In the genomic region with DNA sequence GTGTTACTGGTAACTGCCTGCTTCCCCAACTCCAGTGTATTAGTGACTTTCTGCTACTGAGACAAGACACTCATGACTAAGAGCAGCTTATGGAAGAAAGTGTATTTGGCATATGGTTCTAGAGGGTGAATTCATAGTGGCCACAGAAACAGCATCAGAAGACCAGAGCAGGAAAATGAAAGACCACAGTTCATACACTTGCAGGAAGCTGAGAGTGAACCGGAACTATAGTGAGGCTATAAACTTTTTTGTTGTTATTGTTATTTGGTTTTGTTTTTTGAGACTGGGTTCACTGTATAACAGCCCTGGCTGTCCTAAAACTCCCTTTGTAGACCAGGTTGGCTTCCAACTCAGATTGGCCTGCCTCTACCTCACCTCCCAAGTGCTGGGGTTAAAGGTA, we compare ENCODE assay signal across 23 mouse cellular contexts. TPM values are rescaled to one million over a fixed set of nuclear protein-coding genes. Genes with fewer than 3 reads are reported as not detected.
DNase-seq lines count a peak whose midpoint lies in the region; ATAC-seq and TF ChIP-seq lines count a peak whose summit lies in the region.
"Had no signal": no experiment of that assay in that cellular context is flagged by ENCODE, and none has a peak within 500 bp of the region (broad histone marks: within the 10 kb centered on the region; RNA-seq: fewer than 3 reads in every experiment).

No protein-coding gene starts in this region.

- DNase-seq in CH12.LX (ENCODE audit: extremely low read depth), result no peak
- DNase-seq in kidney, adult 18-20 months, result no peak
- DNase-seq in adrenal gland, postnatal 36 days, result no peak
- no peak for DNase-seq in left cerebral cortex, adult 11 months (ENCODE audit: low spot score)
- DNase-seq in gastrocnemius, adult 8-10 months (ENCODE audit: low spot score in 2 of 2), result no peak
- DNase-seq: adrenal gland, adult 2 months; adrenal gland, postnatal 10 days; adrenal gland, postnatal 25 days; cerebellum, adult 11-12 months; cerebellum, adult 2 months; cerebellum, adult 9-10 months; cerebellum, postnatal 10 days; cerebellum, postnatal 25 days; forebrain, postnatal 0 days had no signal

- peaks cover 91% of the 10 kb centered on the region for H3K79me2 ChIP-seq in CH12.LX (replicated peaks; ENCODE audit: control insufficient read depth, extremely low read depth, insufficient read depth, poor library complexity, severe bottlenecking)

- in situ Hi-C loops in CH12.LX (cut with MboI; ENCODE audit: low pct_ligation_motif_present, low pct_unique_long_range_greater_than_20kb, low sequenced_read_pairs), result no loop called here

- TF ChIP-seq RAD21 in CH12.LX (IDR thresholded peaks at IDR 0.05; ENCODE audit: low read depth, low read length), result no peak

- H3K9me3 ChIP-seq in CH12.LX (replicated peaks; ENCODE audit: low read length), result no peaks in the 10 kb centered on the region
- H3K9me3 ChIP-seq: embryonic facial prominence, embryonic 10.5 days; embryonic facial prominence, embryonic 12.5 days; forebrain, embryonic 13.5 days; forebrain, embryonic 15.5 days; G1E had no signal

- H3K9ac ChIP-seq in CH12.LX (ENCODE audit: insufficient read depth, low read depth), result no peak overlapping the region
- H3K9ac ChIP-seq: embryonic facial prominence, embryonic 12.5 days; forebrain, embryonic 13.5 days; forebrain, embryonic 15.5 days; forebrain, postnatal 0 days had no signal

- H3K36me3 ChIP-seq in CH12.LX (replicated peaks in 1 of 2; ENCODE audit: control insufficient read depth in 1 of 2, insufficient read depth in 1 of 2, low read length in 1 of 2), result peaks cover 13 to 61% of the 10 kb centered on the region in 2 experiments
- H3K36me3 ChIP-seq: forebrain, embryonic 15.5 days had no signal

- peak; percentile 38 for ATAC-seq in CD4-positive, CD25-positive, alpha-beta regulatory T cell, adult 4 months
- peak; percentile 51 for ATAC-seq in activated CD4-positive, CD25-positive, alpha-beta regulatory T cell, adult 4 months
- ATAC-seq in inflammation-experienced regulatory T-cells, adult 6 months, result peak; percentile 53
- ATAC-seq: forebrain, embryonic 13.5 days; forebrain, embryonic 15.5 days; forebrain, postnatal 0 days; Patski had no signal

- TF ChIP-seq EP300 in CH12.LX (IDR thresholded peaks at IDR 0.05; ENCODE audit: low read length), result no peak

- no peak for TF ChIP-seq POLR2A in CH12.LX (IDR thresholded peaks at IDR 0.05; ENCODE audit: low read depth, low read length)

- no peaks in the 10 kb centered on the region for H3K27me3 ChIP-seq in CH12.LX (replicated peaks)
- H3K27me3 ChIP-seq: embryonic facial prominence, embryonic 12.5 days; forebrain, embryonic 13.5 days; forebrain, embryonic 15.5 days; Patski had no signal

- dilution Hi-C loops in CH12.LX (cut with MboI; ENCODE audit: extremely low pct_ligation_motif_present, extremely low pct_unique_long_range_greater_than_20kb, low sequenced_read_pairs), result no loop called here

- H3K4me3 ChIP-seq in CH12.LX (replicated peaks in 1 of 3; ENCODE audit: low read depth in 2 of 3, low read length in 2 of 3, poor library complexity in 1 of 3), result no peak overlapping the region
- H3K4me3 ChIP-seq: embryonic facial prominence, embryonic 10.5 days; embryonic facial prominence, embryonic 12.5 days; forebrain, embryonic 13.5 days; forebrain, embryonic 15.5 days had no signal

- H3K4me2 ChIP-seq in CH12.LX (ENCODE audit: insufficient read depth, low read depth, poor library complexity, severe bottlenecking), result 0 out of 2 replicates have a peak overlapping the region, but pooled peaks have one; percentile 21
- H3K4me2 ChIP-seq: embryonic facial prominence, embryonic 12.5 days; forebrain, embryonic 13.5 days; forebrain, embryonic 15.5 days had no signal

- H3K4me1 ChIP-seq in CH12.LX (ENCODE audit: control insufficient read depth in 1 of 2, insufficient read depth in 2 of 2), result peaks cover 5 to 64% of the 10 kb centered on the region in 2 experiments; a peak in 3 of 4 replicates

- TF ChIP-seq CTCF in CH12.LX (conservative IDR thresholded peaks at IDR 0.05 in 1 of 2, IDR thresholded peaks at IDR 0.05 in 1 of 2; ENCODE audit: low read depth in 2 of 2, low read length in 2 of 2), result no peak

- no peak overlapping the region for H3K27ac ChIP-seq in CH12.LX (ENCODE audit: insufficient read depth, low read depth)
- H3K27ac ChIP-seq: embryonic facial prominence, embryonic 10.5 days; embryonic facial prominence, embryonic 12.5 days; forebrain, embryonic 13.5 days; forebrain, embryonic 15.5 days had no signal

TF ChIP-seq in CH12.LX, 34 proteins besides CTCF, POLR2A, EP300 and RAD21:
- TF ChIP-seq USF2 (conservative IDR thresholded peaks at IDR 0.05; ENCODE audit: low read depth, low read length) (no peak), BHLHE40 (IDR thresholded peaks at IDR 0.05; ENCODE audit: low read depth, low read length) (no peak), ZKSCAN1 (IDR thresholded peaks at IDR 0.05; ENCODE audit: borderline replicate concordance, low read depth, low read length) (no peak), MEF2A (IDR thresholded peaks at IDR 0.05; ENCODE audit: borderline replicate concordance, low read depth, low read length) (no peak), MAZ (IDR thresholded peaks at IDR 0.05; ENCODE audit: low read depth, low read length) (no peak), JUN (IDR thresholded peaks at IDR 0.05; ENCODE audit: insufficient read depth, low read depth, low read length) (no peak), ETS1 (conservative IDR thresholded peaks at IDR 0.05; ENCODE audit: low read depth, low read length) (no peak), CHD2 (IDR thresholded peaks at IDR 0.05; ENCODE audit: low read length) (no peak), ZMIZ1 (IDR thresholded peaks at IDR 0.05; ENCODE audit: low read depth, low read length) (no peak), ZC3H11A (IDR thresholded peaks at IDR 0.05; ENCODE audit: low read depth, low read length) (no peak), ZNF384 (IDR thresholded peaks at IDR 0.05; ENCODE audit: low read depth, low read length) (no peak), SIN3A (IDR thresholded peaks at IDR 0.05; ENCODE audit: low read length) (no peak), IRF4 (IDR thresholded peaks at IDR 0.05; ENCODE audit: low read depth, low read length) (no peak), PAX5 (IDR thresholded peaks at IDR 0.05; ENCODE audit: low read length) (no peak), JUND (conservative IDR thresholded peaks at IDR 0.05; ENCODE audit: low read depth, low read length) (no peak), MXI1 (IDR thresholded peaks at IDR 0.05; ENCODE audit: low read depth, low read length) (no peak)

RNA-seq across cellular contexts. Expression of a gene that starts 6.0 kb away (rescaled TPM):
- 10 to 100 TPM; 13.0 to 18.1 TPM for polyA plus RNA-seq in CD4-positive, CD25-positive, alpha-beta regulatory T cell, adult 4 months (2017; shearing (Covaris generic))
- total RNA-seq in CH12.LX (2012; rRNA removed), result 188 and 190 TPM in 2 replicates
- 394 and 436 TPM in 2 replicates for total RNA-seq in CH12.LX (2014; rRNA removed)
- polyA plus RNA-seq in CH12.LX (2012; ENCODE audit: insufficient read length, low read depth), result 268 and 350 TPM in 2 replicates
- polyA plus RNA-seq in activated CD4-positive, CD25-positive, alpha-beta regulatory T cell, adult 4 months (2017; shearing (Covaris generic)), result 10 to 100 TPM; 13.6 to 14.1 TPM
- 10 to 100 TPM; 13.8 to 14.6 (median 14.2) TPM for polyA plus RNA-seq in inflammation-experienced regulatory T-cells, adult 6 months (2017; shearing (Covaris generic))
- total RNA-seq in adrenal gland, postnatal 36 days (2021), result 100 to 1,000 TPM; 133 to 135 TPM
- total RNA-seq in gastrocnemius, adult 8-10 months (2022), result 100 to 1,000 TPM; 125 to 157 (median 139) TPM

Comparison
In these comparisons a context has a peak if more than half of its experiments do, and no peak if none do; other contexts are left out.
1. RNA of a gene that starts 6.0 kb away (polyA plus RNA-seq): 268 to 350 TPM in CH12.LX; 13.0 to 18.1 TPM in CD4-positive, CD25-positive, alpha-beta regulatory T cell, adult 4 months, 13.8 to 14.6 TPM in inflammation-experienced regulatory T-cells, adult 6 months and 13.6 to 14.1 TPM in activated CD4-positive, CD25-positive, alpha-beta regulatory T cell, adult 4 months; every median in the first group is over 10 times any median in the second.
2. Peak in every context shown above with its lines, with median percentiles within 50 percentile points of each other: ATAC-seq.